Mouse (Mus musculus) left cerebral cortex, adult 11 months (tissue): ENCODE results near the gene Abcg2.

Experiments
- DNase-seq: peaks from one replicate; pipeline ENCODE4 v3.0.0; 2022; ENCODE audit warnings: low spot score

Gene Abcg2

DNA sequence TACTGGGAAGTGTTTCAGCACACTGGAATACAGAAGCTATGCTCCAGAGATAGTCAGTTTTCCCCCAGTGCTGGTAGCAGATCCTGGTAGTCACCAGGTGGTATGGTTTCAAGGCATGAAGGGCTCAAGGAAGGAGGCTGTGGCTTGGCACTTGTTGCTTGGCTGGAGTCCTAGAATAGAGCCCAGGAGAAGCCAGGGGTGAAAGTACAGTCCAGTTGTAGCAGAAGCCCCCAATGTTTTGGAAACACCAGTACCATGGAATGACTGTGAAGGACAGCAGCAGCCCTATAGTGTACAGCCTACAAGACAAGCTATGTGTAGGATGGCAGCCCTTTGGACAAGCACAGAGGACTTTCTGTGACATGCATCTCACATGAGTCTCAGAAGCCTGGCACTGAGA lies 54.2 kb downstream of the Abcg2 start:
- DNase-seq = no peak

DNA sequence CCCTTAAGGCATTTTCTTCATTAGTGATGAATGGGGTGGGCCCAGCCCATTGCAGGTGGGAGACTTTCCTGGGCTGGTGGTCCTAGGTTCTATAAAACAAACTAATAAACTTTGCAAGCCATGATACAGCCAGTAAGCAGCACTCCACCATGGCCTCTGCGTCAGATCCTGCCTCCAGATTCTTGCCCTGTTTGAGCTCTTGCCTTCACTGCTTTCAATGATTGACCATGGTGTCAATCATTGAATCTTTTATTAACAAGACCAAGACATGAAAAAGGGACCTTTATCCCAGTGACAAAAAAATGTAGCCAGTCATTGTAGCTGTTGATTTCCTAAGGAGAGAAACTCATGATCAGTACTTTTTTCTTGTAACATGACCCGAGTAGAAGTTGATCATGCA lies 55.1 kb downstream of the Abcg2 start:
- DNase-seq = no peak

- peak; percentile 21 for DNase-seq
These were observed 56.2 kb downstream of the Abcg2 start for GRCm38 (mm10) chr6:58640333-58641018.

GRCm38 (mm10) chr6:58641056-58641799 lies 56.9 kb downstream of the Abcg2 start:
- DNase-seq = no peak

- no peak for DNase-seq
These were observed 57.9 kb downstream of the Abcg2 start for GRCm38 (mm10) chr6:58642191-58642590.

- DNase-seq = no peak
These were observed 60.3 kb downstream of the Abcg2 start for GRCm38 (mm10) chr6:58644586-58644985.

DNA sequence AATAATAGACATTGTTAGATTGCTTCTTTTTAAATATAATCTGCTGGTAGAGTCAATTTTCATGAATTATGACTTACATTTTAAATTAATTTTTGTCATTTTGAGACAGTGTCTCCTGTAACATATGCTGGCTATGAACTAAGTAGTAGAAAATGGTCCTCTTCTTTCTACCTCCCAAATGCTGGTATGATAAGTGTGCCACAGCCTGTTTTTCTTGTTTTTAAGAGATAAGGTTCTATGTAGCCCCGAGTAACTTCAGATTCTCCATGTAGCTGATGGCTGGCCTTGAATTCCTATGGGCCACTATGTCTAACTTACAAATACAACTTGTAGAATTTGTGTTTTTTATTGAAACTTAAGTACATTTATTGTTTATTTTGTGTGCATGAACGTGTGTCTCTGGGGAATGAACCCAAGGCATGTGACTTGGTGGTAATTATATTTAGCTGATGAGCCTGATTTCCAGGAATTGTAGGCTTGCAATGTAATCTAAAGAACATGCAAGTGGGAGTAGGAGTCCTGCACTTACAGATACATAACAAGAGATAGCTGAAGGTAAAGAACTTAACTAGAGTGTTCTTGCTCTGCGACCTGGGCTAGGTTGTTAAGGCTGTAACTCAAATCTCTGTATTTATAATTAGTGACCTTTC lies 63.9 kb downstream of the Abcg2 start:
- DNase-seq = no peak

DNA sequence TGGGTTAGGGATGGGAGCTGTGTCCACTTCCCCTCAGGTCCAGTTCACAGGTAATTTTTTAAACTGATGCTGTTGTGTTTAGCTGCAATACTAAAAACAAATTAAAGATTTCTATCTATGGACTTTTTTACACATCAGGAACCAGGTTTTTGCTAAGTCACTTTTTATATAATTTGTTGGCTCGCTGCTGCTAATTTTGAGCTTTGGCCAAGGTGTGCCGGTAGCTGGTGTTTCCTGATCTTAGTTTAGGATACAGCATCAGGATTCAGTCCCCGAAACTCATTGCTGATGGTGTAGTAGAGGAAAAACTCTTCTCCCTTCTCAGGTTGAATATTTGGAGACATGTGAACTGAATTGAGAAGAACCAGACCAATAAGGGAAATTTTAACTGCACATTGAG lies 65.8 kb downstream of the Abcg2 start:
- DNase-seq = no peak

GRCm38 (mm10) chr6:58651038-58651437 lies 66.7 kb downstream of the Abcg2 start:
- DNase-seq = no peak

DNA sequence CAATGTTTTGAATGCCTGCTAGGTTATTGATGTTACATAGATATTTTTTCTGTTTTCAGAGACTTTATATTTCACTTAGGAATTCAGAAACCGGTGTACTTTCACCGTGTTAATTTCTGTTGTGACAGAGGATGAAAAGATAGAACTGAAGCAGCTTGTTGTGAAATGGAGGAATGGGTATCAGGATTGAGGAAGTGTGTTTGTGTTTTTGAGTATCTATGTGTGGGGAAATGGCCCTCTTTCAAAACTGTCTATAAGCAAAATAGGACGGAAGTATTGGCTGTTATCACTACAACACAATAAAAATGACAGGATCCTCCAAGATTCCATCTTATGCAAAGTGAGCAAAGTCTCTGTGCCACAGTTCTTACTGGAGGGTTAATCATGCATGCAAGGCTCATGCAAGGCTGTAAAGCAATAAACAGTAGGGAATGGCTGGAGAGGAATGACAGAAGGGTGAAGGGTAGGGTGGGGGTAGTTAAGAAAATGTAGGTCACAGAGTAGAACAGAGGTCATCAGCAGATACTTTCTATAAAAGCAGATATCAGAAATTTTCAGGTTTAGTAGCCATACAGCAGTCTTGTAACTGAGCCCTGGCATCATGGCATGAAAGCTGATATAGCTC lies 76.7 kb downstream of the Abcg2 start:
- no peak for DNase-seq

- DNase-seq = no peak
These were observed 93.5 kb downstream of the Abcg2 start for GRCm38 (mm10) chr6:58677802-58678201.

DNA sequence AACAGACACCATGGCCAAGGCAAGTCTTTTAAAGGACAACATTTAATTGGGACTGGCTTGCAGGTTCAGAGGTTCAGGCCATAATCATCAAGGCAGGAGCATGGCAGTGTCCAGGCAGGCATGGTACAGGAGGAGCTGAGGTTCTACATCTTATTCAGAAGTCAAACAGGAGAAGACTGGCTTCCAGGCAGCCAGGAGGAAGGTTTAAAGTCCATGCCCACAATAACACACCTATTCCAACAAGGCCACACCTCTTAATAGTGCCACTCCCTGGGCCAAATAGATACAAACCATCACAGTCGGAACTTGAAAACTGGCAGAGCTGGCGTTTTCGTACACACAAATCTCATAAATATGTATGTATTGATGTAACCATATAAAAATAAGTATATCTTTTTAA lies 94.2 kb downstream of the Abcg2 start:
- no peak for DNase-seq

DNA sequence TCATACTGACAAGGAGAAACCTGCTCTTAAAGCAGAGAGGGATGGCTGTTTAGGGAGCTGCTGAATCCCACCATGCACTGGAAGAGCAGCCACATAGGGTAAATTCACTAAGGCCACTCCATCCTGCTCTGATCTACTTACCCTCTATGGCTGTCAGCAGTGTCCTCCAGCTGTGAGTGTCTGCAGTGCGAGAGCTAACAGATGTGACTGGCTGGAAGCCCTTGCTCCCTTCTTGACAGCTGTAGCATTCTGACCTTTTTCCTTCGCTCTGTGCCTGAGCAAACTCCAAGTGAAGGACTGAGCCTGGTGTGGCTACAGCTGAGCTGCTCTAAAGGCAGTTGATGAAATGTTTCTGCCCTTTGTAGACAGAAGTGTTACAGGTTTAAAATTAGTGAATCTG lies 107.3 kb downstream of the Abcg2 start:
- no peak for DNase-seq

DNA sequence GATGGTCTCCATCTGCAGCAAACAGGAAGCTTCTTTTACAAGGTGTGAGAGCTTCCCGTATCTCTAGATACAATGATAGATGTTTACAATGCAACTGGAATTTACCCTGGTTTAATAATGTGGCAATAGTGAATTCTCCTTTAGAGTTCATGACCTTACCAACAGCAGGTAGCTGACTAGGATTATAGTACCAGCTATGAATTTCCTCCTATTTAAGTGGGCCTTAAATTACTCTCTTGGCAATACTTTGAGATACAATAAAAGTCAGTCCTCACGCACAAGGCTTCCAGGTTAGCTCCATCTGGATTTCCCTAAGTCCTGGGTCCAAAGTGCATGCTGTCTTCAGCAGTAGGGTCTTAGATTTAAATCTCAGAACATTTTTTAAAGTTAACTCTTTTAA lies 109.9 kb downstream of the Abcg2 start:
- no peak for DNase-seq

DNA sequence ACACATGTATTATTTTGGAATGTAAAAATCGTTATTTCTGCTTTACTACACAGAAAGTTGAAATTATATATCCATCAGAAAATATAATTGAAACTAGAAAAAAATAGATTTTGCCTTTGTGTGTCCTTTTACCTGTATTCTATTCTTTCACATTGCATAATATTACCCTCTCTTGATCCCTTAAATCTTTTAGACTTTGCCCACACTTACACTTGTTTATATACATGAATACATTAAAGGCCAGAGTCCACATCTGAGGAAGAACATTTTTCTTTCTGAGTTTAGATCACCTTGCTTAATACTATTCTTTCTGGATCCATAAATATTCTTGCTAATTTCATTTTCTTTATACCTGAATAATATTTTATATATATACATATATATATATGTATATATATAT lies 110.4 kb downstream of the Abcg2 start:
- no peak for DNase-seq

GRCm38 (mm10) chr6:58710369-58710768 lies 126.0 kb downstream of the Abcg2 start:
- no peak for DNase-seq

GRCm38 (mm10) chr6:58711909-58712308 lies 127.6 kb downstream of the Abcg2 start:
- no peak for DNase-seq

DNA sequence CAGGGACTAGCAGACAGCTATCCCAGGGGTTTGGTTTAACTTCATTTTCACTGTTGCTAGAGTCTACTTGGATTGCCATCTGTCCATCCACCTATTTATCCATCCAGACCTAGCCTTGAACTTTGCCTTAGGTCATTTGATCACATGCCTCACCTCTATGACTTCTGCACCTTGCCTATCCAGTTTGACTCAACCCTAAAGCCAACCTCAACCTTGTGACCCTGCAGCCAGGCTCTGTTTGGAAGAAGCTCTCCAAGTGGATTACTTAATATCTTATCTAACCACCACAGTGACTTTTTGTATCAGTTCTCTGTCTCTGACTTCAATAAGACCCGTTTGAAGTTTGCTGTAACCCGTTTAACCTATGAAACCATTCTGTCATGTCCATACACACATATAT lies 149.5 kb downstream of the Abcg2 start:
- DNase-seq = no peak

DNA sequence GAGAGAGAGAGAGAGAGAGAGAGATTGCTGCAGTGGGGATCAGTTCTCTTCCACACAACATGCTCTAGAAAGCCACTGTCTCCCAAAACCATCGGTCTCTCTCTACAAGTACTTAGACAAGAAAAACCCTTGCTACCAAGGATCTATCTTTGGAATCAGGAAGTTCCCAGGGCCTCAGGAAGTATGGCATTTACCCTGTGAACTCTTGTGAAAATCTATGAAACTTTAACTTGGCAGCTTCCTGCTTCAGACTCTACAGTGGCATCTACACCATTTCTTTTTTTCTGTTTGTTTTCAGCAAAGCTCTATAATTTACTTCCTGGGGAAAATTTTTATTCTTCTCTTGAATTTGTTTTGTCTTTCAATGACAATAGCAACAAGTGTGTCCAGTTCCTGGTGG lies 150.8 kb downstream of the Abcg2 start:
- DNase-seq = no peak
